Mouse (Mus musculus) small intestine, adult 2 months (tissue): ENCODE results near the gene Slc44a2. TPM values are rescaled to one million over a fixed set of nuclear protein-coding genes. Genes with fewer than 3 reads are reported as not detected.
"Not testable (repeated sequence)": the region's sequence is repeated elsewhere in the genome, so short reads cannot be mapped to it uniquely, and the experiment has no call there.

Experiments used
- H3K27ac ChIP-seq: fragments of 200-500 bp; 2 replicates; pipeline ENCODE4 v1.5.1; 2012; ENCODE audit warnings: low read depth, low read length, control low read depth, inconsistent platforms; ENCODE audit not compliant: insufficient read depth
- H3K27me3 ChIP-seq: fragments of 200-500 bp; 2 replicates; pipeline ENCODE4 v1.6.1; 2012; ENCODE audit warnings: mild to moderate bottlenecking, moderate library complexity, low read length, inconsistent platforms; ENCODE audit not compliant: control insufficient read depth, insufficient read depth
- H3K36me3 ChIP-seq: fragments of 200-500 bp; 2 replicates; pipeline ENCODE4 v1.6.1; 2012; ENCODE audit warnings: mild to moderate bottlenecking, low read length, control low read depth, inconsistent platforms; ENCODE audit not compliant: control insufficient read depth, insufficient read depth
- H3K4me1 ChIP-seq: fragments of 200-500 bp; 2 replicates; pipeline ENCODE4 v1.6.1; 2012; ENCODE audit warnings: low read length, inconsistent platforms, mixed read lengths; ENCODE audit not compliant: control insufficient read depth, insufficient read depth, insufficient read length
- H3K4me3 ChIP-seq: fragments of 200-500 bp; 2 replicates; pipeline ENCODE4 v1.5.1; 2012; ENCODE audit warnings: low read depth, mild to moderate bottlenecking, control low read depth, inconsistent platforms, low read length, moderate library complexity
- CTCF ChIP-seq: fragments of 200-500 bp; IDR thresholded peaks from 2 replicates; pipeline ENCODE4 v1.5.1; 2012; ENCODE audit warnings: low read depth, mild to moderate bottlenecking, control low read depth, inconsistent platforms, low read length, moderate library complexity, mixed read lengths; ENCODE audit not compliant: insufficient replicate concordance, insufficient read length; ENCODE audit errors: extremely low read depth
- POLR2A ChIP-seq: fragments of 200-500 bp; IDR thresholded peaks from 2 replicates; pipeline ENCODE4 v1.6.1; 2012; ENCODE audit warnings: low read depth, mild to moderate bottlenecking, control low read depth, inconsistent platforms, low read length, moderate library complexity
- WGBS: fragments of 180-500 bp; shearing (Covaris S2); methylation state at CpG from one replicate; pipeline ENCODE4 v1.1.7; 2018; 5-methylcytosine and 5-hydroxymethylcytosine counted together
- polyA plus RNA-seq: library from polyadenylated mRNA; depleted of rRNA; stranded (reverse); fragments of >200 nt; gene quantifications from 2 replicates; pipeline ENCODE4 v1.2.3, GENCODE M21; 2012

Slc44a2 gene
- polyA plus RNA-seq, 1 experiment, result 11.9 TPM

- Histone ChIP-seq H3K4me3 (peak overlapping the region; percentile 76), H3K27me3 (no peaks in the 10 kb centered on the region), H3K4me1 (peaks cover 9% of the 10 kb centered on the region), H3K27ac (peak overlapping the region; percentile 67), H3K36me3 (peaks cover 4% of the 10 kb centered on the region; the same call in 1 of the 2 replicates)
- TF ChIP-seq POLR2A (no peak), CTCF (no peak)
- WGBS, result 73% methylated on average over 13 of the region's 13 CpGs
Observed at GRCm38 (mm10) chr9:21288404-21289336, 31.8 kb upstream of the Slc44a2 start.

GRCm38 (mm10) chr9:21289337-21289671 lies 31.2 kb upstream of the Slc44a2 start:
- H3K4me1 ChIP-seq, result peaks cover 9% of the 10 kb centered on the region
- no peak overlapping the region for H3K27ac ChIP-seq
- 83% methylated on average over 2 of the region's 2 CpGs for WGBS
- H3K27me3 ChIP-seq, result no peaks in the 10 kb centered on the region
- no peak overlapping the region for H3K4me3 ChIP-seq
- peaks cover 4% of the 10 kb centered on the region; the same call in 1 of the 2 replicates for H3K36me3 ChIP-seq
- TF ChIP-seq CTCF, result no peak
- TF ChIP-seq POLR2A, result no peak

GRCm38 (mm10) chr9:21290589-21290988 lies 29.9 kb upstream of the Slc44a2 start:
- Histone ChIP-seq H3K27ac (peak overlapping the region; percentile 61), H3K27me3 (no peaks in the 10 kb centered on the region), H3K4me3 (peak overlapping the region; percentile 83), H3K36me3 (peaks cover 1% of the 10 kb centered on the region), H3K4me1 (peaks cover 9% of the 10 kb centered on the region)
- no peak for TF ChIP-seq CTCF
- no peak for TF ChIP-seq POLR2A
- WGBS, result under 1% methylated on average over 20 of the region's 20 CpGs

GRCm38 (mm10) chr9:21291022-21291787 lies 29.3 kb upstream of the Slc44a2 start, which contains the start of gene Cdkn2d:
Cdkn2d (minus strand) TSS chr9:21291407.
- peak within 1 kb of the TSS; percentile 61 for H3K27ac ChIP-seq
- TF ChIP-seq POLR2A (peak; percentile 70; the same call in 1 of the 2 replicates), CTCF (no peak)
- H3K4me3 ChIP-seq, result peak within 1 kb of the TSS; percentile 83
- H3K4me1 ChIP-seq, result peaks cover 9% of the 10 kb centered on the region
- no peaks in the 10 kb centered on the region for H3K27me3 ChIP-seq
- under 1% methylated on average over 48 of the region's 51 CpGs for WGBS
- peaks cover 6% of the 10 kb centered on the region for H3K36me3 ChIP-seq

- Histone ChIP-seq H3K27ac (peak overlapping the region; percentile 35; the same call in 1 of the 2 replicates), H3K4me3 (peak overlapping the region; percentile 74)
Observed at GRCm38 (mm10) chr9:21291868-21292267, 28.6 kb upstream of the Slc44a2 start.

GRCm38 (mm10) chr9:21292271-21292670 lies 28.2 kb upstream of the Slc44a2 start:
- no peak overlapping the region for H3K27ac ChIP-seq
- TF ChIP-seq POLR2A, result no peak
- WGBS, result 87% methylated on average over 3 of the region's 3 CpGs

More at GRCm38 (mm10) chr9:21291868-21292267, 28.6 kb upstream of the Slc44a2 start:
- H3K27me3 ChIP-seq, H3K4me1 ChIP-seq: not testable (repeated sequence)
- 10% methylated on average over 7 of the region's 7 CpGs for WGBS
- H3K36me3 ChIP-seq, result peaks cover 13% of the 10 kb centered on the region

GRCm38 (mm10) chr9:21299014-21299413 lies 21.5 kb upstream of the Slc44a2 start:
- Histone ChIP-seq H3K4me1 (0 out of 2 replicates have a peak, but pooled peaks cover 2% of the 10 kb centered on the region), H3K4me3 (no peak overlapping the region), H3K27me3 (no peaks in the 10 kb centered on the region), H3K27ac (no peak overlapping the region), H3K36me3 (peaks cover 39% of the 10 kb centered on the region)
- 80% methylated on average over 10 of the region's 10 CpGs for WGBS
- TF ChIP-seq POLR2A, result no peak

More at GRCm38 (mm10) chr9:21292271-21292670, 28.2 kb upstream of the Slc44a2 start:
- peaks cover 6% of the 10 kb centered on the region for H3K4me1 ChIP-seq
- H3K36me3 ChIP-seq, result peaks cover 15% of the 10 kb centered on the region
- H3K4me3 ChIP-seq, result no peak overlapping the region
- no peaks in the 10 kb centered on the region for H3K27me3 ChIP-seq
